ENCODE assay signal across 15 mouse cellular contexts in the genomic region with DNA sequence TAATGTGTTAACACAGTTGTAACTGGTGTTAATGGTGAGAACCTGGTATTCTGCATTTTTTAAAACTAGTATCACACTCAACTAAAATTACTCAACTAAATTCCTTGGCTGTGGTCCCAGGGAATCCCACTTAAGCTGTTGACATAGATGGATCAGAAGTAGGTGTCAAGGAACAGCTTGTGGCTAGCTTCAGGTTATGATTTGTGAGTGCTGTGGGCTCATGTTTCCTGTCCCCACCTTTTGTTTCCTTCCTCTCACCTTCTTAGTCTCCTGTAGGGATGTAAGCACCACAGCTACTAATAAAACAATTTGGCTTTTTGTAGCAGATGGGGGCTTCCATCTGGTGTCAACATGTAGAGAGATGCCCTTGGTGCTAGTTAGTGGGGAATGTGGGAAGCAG.
A peak's percentile ranks its signal among the peaks of the same experiment; 100 is the strongest.
DNase-seq lines count a peak whose midpoint lies in the region; ATAC-seq lines count a peak whose summit lies in the region.
"Had no signal": no experiment of that assay in that cellular context is flagged by ENCODE, and none has a peak within 500 bp of the region (broad histone marks: within the 10 kb centered on the region; RNA-seq: fewer than 3 reads in every experiment).

No protein-coding gene starts in this region.

- H3K4me1 ChIP-seq in neural tube, embryonic 12.5 days: peaks cover 5% of the 10 kb centered on the region; the same call in 1 of the 2 replicates
- peaks cover 55% of the 10 kb centered on the region for H3K4me1 ChIP-seq in hindbrain, embryonic 10.5 days (replicated peaks)
- peaks cover 4% of the 10 kb centered on the region; the same call in 1 of the 2 replicates for H3K4me1 ChIP-seq in neural tube, embryonic 14.5 days (ENCODE audit: control insufficient read depth, insufficient read depth, low read length)
- no peaks in the 10 kb centered on the region for H3K4me1 ChIP-seq in heart, embryonic 12.5 days (replicated peaks)
- H3K4me1 ChIP-seq: kidney, embryonic 15.5 days; lung, embryonic 15.5 days; megakaryocyte, embryonic 14.5 days had no signal

- no peak overlapping the region for H3K4me3 ChIP-seq in neural tube, embryonic 12.5 days
- no peak overlapping the region for H3K4me3 ChIP-seq in hindbrain, embryonic 10.5 days
- H3K4me3 ChIP-seq in neural tube, embryonic 14.5 days (ENCODE audit: low read depth, low read length): no peak overlapping the region
- H3K4me3 ChIP-seq in heart, embryonic 12.5 days: no peak overlapping the region
- H3K4me3 ChIP-seq: erythroblast, embryonic 14.5 days; heart, adult 2 months; kidney, embryonic 15.5 days; lung, embryonic 15.5 days; megakaryocyte, embryonic 14.5 days had no signal

- no peaks in the 10 kb centered on the region for H3K9me3 ChIP-seq in neural tube, embryonic 12.5 days
- no peaks in the 10 kb centered on the region for H3K9me3 ChIP-seq in hindbrain, embryonic 10.5 days
- H3K9me3 ChIP-seq in neural tube, embryonic 14.5 days (ENCODE audit: control insufficient read depth, low read length): no peaks in the 10 kb centered on the region
- no peaks in the 10 kb centered on the region for H3K9me3 ChIP-seq in heart, embryonic 12.5 days (replicated peaks)
- H3K9me3 ChIP-seq: kidney, embryonic 15.5 days; lung, embryonic 15.5 days; megakaryocyte, embryonic 14.5 days had no signal

- no peak overlapping the region for H3K4me2 ChIP-seq in neural tube, embryonic 12.5 days (replicated peaks)
- H3K4me2 ChIP-seq in neural tube, embryonic 14.5 days (ENCODE audit: low read depth, low read length): no peak overlapping the region
- no peak overlapping the region for H3K4me2 ChIP-seq in heart, embryonic 12.5 days
- H3K4me2 ChIP-seq: kidney, embryonic 15.5 days; liver, embryonic 11.5 days; lung, embryonic 15.5 days had no signal

- no peak overlapping the region for H3K9ac ChIP-seq in neural tube, embryonic 12.5 days
- no peak overlapping the region for H3K9ac ChIP-seq in neural tube, embryonic 14.5 days (replicated peaks; ENCODE audit: low read depth, low read length)
- no peak overlapping the region for H3K9ac ChIP-seq in heart, embryonic 12.5 days
- H3K9ac ChIP-seq: kidney, embryonic 15.5 days; lung, embryonic 15.5 days had no signal

- no peaks in the 10 kb centered on the region for H3K36me3 ChIP-seq in neural tube, embryonic 12.5 days
- no peaks in the 10 kb centered on the region for H3K36me3 ChIP-seq in hindbrain, embryonic 10.5 days
- no peaks in the 10 kb centered on the region for H3K36me3 ChIP-seq in neural tube, embryonic 14.5 days (ENCODE audit: control insufficient read depth, insufficient read depth, low read length)
- no peaks in the 10 kb centered on the region for H3K36me3 ChIP-seq in heart, embryonic 12.5 days
- H3K36me3 ChIP-seq: kidney, embryonic 15.5 days; lung, embryonic 15.5 days had no signal

- peak overlapping the region; percentile 26; the same call in 1 of the 2 replicates for H3K27ac ChIP-seq in neural tube, embryonic 12.5 days
- H3K27ac ChIP-seq in hindbrain, embryonic 10.5 days: peak overlapping the region; percentile 84
- peak overlapping the region; percentile 65; the same call in 1 of the 2 replicates for H3K27ac ChIP-seq in neural tube, embryonic 14.5 days (ENCODE audit: low read depth, low read length)
- H3K27ac ChIP-seq in heart, embryonic 12.5 days (ENCODE audit: poor library complexity, severe bottlenecking): no peak overlapping the region
- H3K27ac ChIP-seq: heart, adult 2 months; kidney, embryonic 15.5 days; lung, embryonic 15.5 days had no signal

- no peaks in the 10 kb centered on the region for H3K27me3 ChIP-seq in neural tube, embryonic 12.5 days (replicated peaks)
- no peaks in the 10 kb centered on the region for H3K27me3 ChIP-seq in hindbrain, embryonic 10.5 days (ENCODE audit: insufficient read depth, poor library complexity, severe bottlenecking)
- H3K27me3 ChIP-seq in neural tube, embryonic 14.5 days (ENCODE audit: control insufficient read depth, insufficient read depth, low read length): no peaks in the 10 kb centered on the region
- H3K27me3 ChIP-seq in heart, embryonic 12.5 days (replicated peaks): no peaks in the 10 kb centered on the region
- H3K27me3 ChIP-seq: kidney, embryonic 15.5 days; lung, embryonic 15.5 days; megakaryocyte, embryonic 14.5 days had no signal

- ATAC-seq in neural tube, embryonic 12.5 days (ENCODE audit: low FRiP score, low read depth): no peak
- ATAC-seq in neural tube, embryonic 14.5 days (ENCODE audit: low read depth): no peak
- no peak for ATAC-seq in heart, embryonic 12.5 days (ENCODE audit: insufficient number of reproducible peaks, low FRiP score)

- peak; percentile 16 to 19 for DNase-seq in layer of hippocampus, postnatal 10 days (ENCODE audit: low spot score in 2 of 2)
- no peak for DNase-seq in layer of hippocampus, adult 11-12 months (ENCODE audit: low spot score)
- DNase-seq in neural tube, embryonic 10.5 days (ENCODE audit: extremely low spot score, low spot score): no peak
- no peak for DNase-seq in hindbrain, embryonic 10.5 days (ENCODE audit: low spot score)
- DNase-seq in kidney, postnatal 10 days: no peak
- DNase-seq: cerebellum, adult 11-12 months; heart, adult 2 months had no signal

Comparison
In these comparisons a context has a peak if more than half of its experiments do, and no peak if none do; other contexts are left out.
1. DNase-seq: peak in layer of hippocampus, postnatal 10 days (2 of 2); none in layer of hippocampus, adult 11-12 months (single experiment), neural tube, embryonic 10.5 days (single experiment), hindbrain, embryonic 10.5 days (single experiment) and kidney, postnatal 10 days (single experiment).